Mouse (Mus musculus): ENCODE measurements around the gene Dnm2.
"Not testable (repeated sequence)": the region's sequence is repeated elsewhere in the genome, so short reads cannot be mapped to it uniquely, and the experiment has no call there.

The Dnm2 gene

GRCm38 (mm10) chr9:21458821-21459220 lies 34.1 kb downstream of the Dnm2 start:
- DNase-seq: no peak

GRCm38 (mm10) chr9:21460400-21460940 lies 35.8 kb downstream of the Dnm2 start:
- no peak for DNase-seq

- DNase-seq: no peak
Measured at GRCm38 (mm10) chr9:21463138-21463590, 38.5 kb downstream of the Dnm2 start.

- DNase-seq: peak; percentile 21
Measured at GRCm38 (mm10) chr9:21463766-21464564, 39.3 kb downstream of the Dnm2 start.

- peak; percentile 27 for DNase-seq
Measured at GRCm38 (mm10) chr9:21464565-21464928, 39.8 kb downstream of the Dnm2 start.

GRCm38 (mm10) chr9:21469032-21470024 lies 44.6 kb downstream of the Dnm2 start:
- peak; percentile 75 for DNase-seq

GRCm38 (mm10) chr9:21472913-21473312 lies 48.2 kb downstream of the Dnm2 start:
- DNase-seq: no peak

GRCm38 (mm10) chr9:21477707-21478106 lies 53.0 kb downstream of the Dnm2 start:
- no peak for DNase-seq

GRCm38 (mm10) chr9:21484065-21484464 lies 59.4 kb downstream of the Dnm2 start:
- DNase-seq: no peak

GRCm38 (mm10) chr9:21488246-21488645 lies 63.5 kb downstream of the Dnm2 start:
- DNase-seq: not testable (repeated sequence)

GRCm38 (mm10) chr9:21490696-21491095 lies 66.0 kb downstream of the Dnm2 start:
- no peak for DNase-seq

- DNase-seq: no peak
Measured at GRCm38 (mm10) chr9:21493907-21494306, 69.2 kb downstream of the Dnm2 start.

- DNase-seq: no peak
Measured at GRCm38 (mm10) chr9:21494726-21495125, 70.0 kb downstream of the Dnm2 start.

GRCm38 (mm10) chr9:21496308-21497049 lies 71.8 kb downstream of the Dnm2 start:
- DNase-seq: no peak

- no peak for DNase-seq
Measured at GRCm38 (mm10) chr9:21497050-21497542, 72.4 kb downstream of the Dnm2 start.

- no peak for DNase-seq
Measured at GRCm38 (mm10) chr9:21497664-21498063, 73.0 kb downstream of the Dnm2 start.

- DNase-seq: no peak
Measured at GRCm38 (mm10) chr9:21498284-21498902, 73.7 kb downstream of the Dnm2 start.

GRCm38 (mm10) chr9:21503352-21503751 lies 78.6 kb downstream of the Dnm2 start:
- no peak for DNase-seq

GRCm38 (mm10) chr9:21505767-21506166 lies 81.1 kb downstream of the Dnm2 start:
- DNase-seq: no peak

- no peak for DNase-seq
Measured at GRCm38 (mm10) chr9:21507753-21508430, 83.2 kb downstream of the Dnm2 start.

GRCm38 (mm10) chr9:21508871-21509404 lies 84.2 kb downstream of the Dnm2 start:
- DNase-seq: no peak
